Mouse (Mus musculus): ENCODE measurements around the gene Adh1.

GRCm38 (mm10) chr3:138226476-138226875 lies 34.3 kb upstream of the Adh1 start:
- TF ChIP-seq TAL1 (IDR thresholded peaks at IDR 0.05; ENCODE audit: low read length) (no peak), GATA1 (IDR thresholded peaks at IDR 0.05; ENCODE audit: low read length) (no peak)
